Mouse (Mus musculus) gastrocnemius, postnatal 10 days (tissue): ENCODE data around the gene Ube2e1. TPM values are rescaled to one million over a fixed set of nuclear protein-coding genes. Genes with fewer than 3 reads are reported as not detected.
"Not testable (repeated sequence)": the region's sequence is repeated elsewhere in the genome, so short reads cannot be mapped to it uniquely, and the experiment has no call there.

ENCODE experiments used
- DNase-seq: peaks from one replicate; pipeline ENCODE4 v3.0.0; 2021; ENCODE audit warnings: mixed read lengths
- total RNA-seq, 2 experiments: library from RNA; stranded (reverse); gene quantifications; 2 replicates each; pipeline ENCODE4 v1.2.3; 2021

Gene Ube2e1
- total RNA-seq, 2 experiments from 2014 or later: 113 to 129 TPM

DNA sequence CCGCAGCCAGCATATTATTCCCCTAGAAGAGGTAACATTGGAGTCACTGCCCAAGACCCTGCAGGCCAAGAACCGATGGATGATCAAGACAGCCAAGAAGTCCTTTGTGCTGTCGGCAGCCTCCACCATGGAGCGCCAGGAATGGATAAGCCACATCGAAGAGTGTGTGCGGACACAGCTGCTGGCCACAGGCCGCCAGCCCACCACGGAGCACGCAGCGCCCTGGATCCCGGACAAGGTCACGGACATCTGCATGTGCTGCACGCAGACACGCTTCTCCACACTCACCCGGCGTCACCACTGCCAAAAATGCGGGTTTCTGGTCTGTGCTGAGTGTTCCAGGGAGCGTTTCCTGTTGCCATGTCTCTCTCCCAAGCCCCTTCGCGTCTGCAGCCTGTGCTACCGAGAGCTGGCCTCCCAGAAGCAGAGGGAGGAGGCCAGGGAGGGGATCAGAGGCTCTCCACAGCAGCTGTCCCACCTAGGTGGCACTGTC, 89.0 kb downstream of the Ube2e1 start:
- DNase-seq: no peak

GRCm38 (mm10) chr14:18241786-18242185, 89.9 kb downstream of the Ube2e1 start:
- no peak for DNase-seq

DNA sequence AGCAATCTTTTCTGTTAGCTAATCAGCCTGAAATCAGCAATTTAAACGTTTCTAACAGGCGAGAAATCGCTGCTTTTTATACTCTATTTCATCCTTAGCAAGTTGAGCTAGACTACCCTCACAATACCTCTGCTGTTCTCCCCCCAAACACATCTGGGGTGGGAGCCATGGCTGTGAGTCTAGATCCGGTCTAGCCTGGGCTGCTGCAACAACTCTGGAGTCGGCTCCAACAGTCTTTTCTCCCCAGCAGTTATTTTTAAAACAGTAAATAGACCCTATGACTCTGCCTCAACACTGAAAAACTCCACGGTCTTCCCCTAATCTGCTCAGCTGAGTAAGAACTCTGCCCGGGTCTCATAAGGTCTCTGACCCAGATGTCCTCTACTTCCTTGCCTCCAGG, 91.5 kb downstream of the Ube2e1 start:
- DNase-seq: no peak

DNA sequence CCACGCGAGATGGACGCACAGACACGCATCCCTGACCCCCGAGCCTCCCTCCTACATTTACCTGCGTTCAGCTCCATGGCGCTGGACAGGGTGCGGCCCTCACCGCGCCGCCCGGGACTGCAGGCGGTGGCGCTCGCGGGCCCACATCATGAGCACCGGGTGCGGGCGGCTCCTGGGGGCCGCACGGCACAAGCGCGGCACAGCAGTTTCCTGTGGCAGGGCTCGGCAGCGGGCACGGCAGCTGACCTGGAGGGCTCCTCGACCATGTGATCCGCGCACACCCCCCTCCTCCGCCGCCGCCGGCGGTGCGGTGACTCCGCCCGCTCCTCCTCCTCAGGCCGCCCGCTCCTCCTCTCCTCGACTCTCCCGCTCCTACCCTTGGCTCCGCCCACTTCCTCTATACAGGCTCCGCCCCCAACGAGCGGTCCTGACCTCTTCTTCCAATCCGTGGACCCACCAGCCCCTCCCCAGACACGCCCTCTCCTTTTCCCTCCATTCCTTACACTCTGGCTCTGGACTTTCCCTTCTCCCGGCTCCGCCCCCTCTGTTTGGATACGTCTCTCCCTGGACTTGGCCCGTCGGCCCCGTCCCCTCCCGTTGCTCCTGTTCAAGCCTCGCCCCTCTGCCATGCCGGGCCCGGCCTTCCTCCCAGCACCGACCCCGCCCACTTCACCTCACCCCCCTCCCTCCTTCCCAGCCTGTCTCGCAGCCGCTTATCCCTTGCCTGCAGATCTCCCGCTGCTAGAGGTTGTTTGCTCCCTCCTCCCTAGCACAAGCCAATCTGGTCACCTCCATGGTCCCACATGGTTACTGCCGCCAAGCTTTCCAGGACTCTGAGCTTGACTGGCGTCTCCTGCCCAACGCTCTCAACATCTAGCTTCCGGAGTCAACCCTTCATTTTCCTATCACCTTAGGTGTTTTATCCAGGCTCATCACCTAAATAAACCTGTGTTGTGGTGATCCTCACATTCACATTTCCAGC, 92.6 kb downstream of the Ube2e1 start, which contains the start of gene Nr1d2:
TSS of gene Nr1d2 (minus strand) at position 378 of the 982 bp plus-strand sequence.
- DNase-seq: peak; percentile 98

DNA sequence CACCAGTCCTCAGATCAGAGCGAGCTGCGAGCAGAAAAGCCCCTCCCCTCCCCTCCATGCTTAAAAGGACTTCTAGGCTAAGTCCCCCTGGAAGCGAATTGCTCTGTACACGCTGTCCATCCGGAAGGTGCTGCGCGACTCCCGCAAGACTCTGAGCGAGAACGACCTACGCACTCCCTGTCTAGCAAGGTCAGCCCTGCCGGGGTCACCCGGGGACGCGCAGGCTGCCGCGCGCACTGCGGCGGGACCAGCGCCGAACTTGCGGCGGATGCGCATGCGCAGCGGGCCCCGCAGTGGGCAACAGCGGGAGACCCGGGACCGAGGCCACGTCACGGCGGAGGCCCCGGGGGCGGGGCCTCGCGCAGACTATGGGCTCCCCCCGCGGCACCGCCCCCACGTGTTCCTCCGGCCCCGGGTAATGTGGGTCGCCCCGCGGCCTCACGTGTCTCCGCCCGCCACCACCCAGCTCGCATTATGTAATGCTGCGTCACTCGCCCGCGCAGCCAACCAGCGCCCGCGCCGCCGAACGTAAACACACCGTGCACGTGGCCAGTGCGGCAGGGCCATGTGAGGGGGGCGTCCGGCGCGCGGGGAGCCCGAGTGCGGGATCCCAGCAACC, 93.4 kb downstream of the Ube2e1 start:
- peak; percentile 98 for DNase-seq

DNA sequence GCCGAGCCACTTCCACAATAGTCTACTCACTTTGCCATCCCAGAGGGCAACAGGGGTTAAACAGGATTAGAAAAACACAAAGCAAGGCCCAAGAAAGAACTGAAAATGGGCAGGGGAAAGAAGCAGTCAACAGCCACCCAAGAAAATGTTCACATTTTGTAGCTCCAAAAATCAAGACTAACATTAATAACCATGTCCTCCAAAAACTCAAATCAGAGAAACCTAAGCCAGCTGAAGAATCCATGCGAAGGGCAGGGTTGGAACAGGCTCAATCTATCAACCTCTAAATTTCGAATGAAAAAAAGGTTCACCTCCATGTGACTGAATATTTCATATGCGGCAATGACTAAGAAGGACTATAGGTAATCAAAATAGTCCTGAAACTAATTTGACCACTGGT, 94.3 kb downstream of the Ube2e1 start:
- no peak for DNase-seq

DNA sequence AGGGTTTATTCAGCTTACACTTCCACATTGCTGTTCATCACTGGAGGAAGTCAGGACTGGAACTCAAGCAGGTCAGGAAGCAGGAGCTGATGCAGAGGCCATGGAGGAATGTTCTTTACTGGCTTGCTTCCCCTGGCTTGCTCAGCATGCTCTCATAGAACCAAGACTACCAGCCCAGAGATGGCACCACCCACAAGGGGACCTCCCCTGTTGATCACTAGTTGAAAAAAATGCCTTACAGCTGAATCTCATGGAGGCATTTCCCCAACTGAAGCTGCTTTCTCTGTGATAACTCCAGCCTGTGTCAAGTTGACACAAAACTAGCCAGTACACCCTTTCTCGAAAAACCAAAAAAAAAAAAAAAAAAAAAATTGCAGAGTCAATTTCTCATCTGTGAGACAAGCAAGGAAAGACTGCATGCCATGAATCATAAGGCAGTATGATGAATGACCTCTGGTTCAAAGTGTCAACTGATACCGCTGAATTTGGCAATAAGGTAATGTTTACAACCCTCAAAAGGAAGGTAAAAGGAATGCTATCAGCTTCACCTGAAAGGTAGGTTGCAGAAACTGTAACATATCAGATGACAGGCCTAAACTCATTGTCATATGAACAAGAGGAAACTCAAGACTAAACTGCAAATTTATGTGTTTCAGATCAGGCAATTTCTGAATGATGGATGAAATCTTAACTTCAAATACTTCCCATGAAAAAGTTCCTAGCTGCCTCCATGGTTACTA, 95.0 kb downstream of the Ube2e1 start:
- not testable (repeated sequence) for DNase-seq

- DNase-seq: peak; percentile 30
Observed at GRCm38 (mm10) chr14:18233981-18234960, 97.4 kb downstream of the Ube2e1 start.

DNA sequence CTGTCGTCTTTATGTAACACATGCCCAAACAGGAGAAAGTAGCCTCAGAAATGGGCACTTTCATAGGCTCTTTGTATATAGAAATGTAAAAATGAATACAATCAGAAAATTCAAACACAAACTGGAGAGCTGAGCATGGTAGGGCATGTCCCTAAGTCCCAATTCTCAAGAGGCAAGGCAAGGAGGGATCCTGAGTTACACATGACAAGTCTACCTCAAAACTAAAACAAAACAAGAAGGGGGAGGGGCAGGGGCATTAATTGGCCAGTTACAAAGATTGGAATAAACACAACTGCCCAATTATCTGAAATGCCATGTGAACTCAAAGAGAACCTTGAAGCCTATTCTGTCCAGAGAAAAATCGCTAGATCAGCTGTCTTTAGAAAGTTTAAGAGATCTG, 98.6 kb downstream of the Ube2e1 start:
- no peak for DNase-seq

Other genes starting within 250 kb of the Ube2e1 start
- 10 to 100 TPM; 58.4 to 60.2 TPM for gene Nr1d2, start 92.7 kb downstream of the Ube2e1 start, total RNA-seq
- gene Nkiras1, start 60.7 kb downstream of the Ube2e1 start, total RNA-seq: 10 to 100 TPM; 38.4 to 40.6 TPM
- gene Rpl15, start 60.5 kb downstream of the Ube2e1 start, total RNA-seq: 100 to 1,000 TPM; 921 to 934 TPM